Mouse (Mus musculus): ENCODE results near the gene Maff. TPM values are rescaled to one million over a fixed set of nuclear protein-coding genes. Genes with fewer than 3 reads are reported as not detected.

The Maff gene
- polyA plus RNA-seq, 1 experiment from 2014 or later, result 3.9 TPM

DNA sequence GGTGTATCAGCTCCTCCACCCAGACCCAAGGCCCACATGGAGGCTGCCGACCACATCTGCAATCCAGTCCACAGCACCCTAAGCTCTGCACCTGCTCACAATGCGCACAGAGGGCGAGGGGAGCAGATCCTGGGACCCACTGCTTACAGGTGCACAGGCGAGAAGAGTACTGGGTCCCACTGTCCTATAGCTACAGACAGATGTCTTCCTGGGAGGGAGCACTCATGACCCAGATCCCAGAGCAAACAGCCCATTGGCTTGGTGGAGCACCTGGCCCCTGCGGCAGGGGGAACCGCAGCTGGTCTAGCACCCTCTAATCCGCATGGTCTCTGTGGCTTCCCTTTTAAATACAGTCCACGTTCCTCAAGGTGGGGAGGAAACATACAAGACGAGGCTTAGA lies 35.2 kb downstream of the Maff start:
- Histone ChIP-seq H3K4me3 (ENCODE audit: low read length) (no peak overlapping the region), H3K27me3 (ENCODE audit: control insufficient read depth, insufficient read depth, low read length) (no peaks in the 10 kb centered on the region), H3K27ac (ENCODE audit: low read length) (peak overlapping the region; percentile 89), H3K36me3 (ENCODE audit: control insufficient read depth, insufficient read depth) (peaks cover 9% of the 10 kb centered on the region), H3K9ac (ENCODE audit: low read length) (peak overlapping the region; percentile 51), H3K4me1 (ENCODE audit: control insufficient read depth, insufficient read depth, low read length) (peaks cover 45% of the 10 kb centered on the region), H3K9me3 (replicated peaks; ENCODE audit: control insufficient read depth, low read length) (no peaks in the 10 kb centered on the region), H3K4me2 (ENCODE audit: low read depth, low read length) (peak overlapping the region; percentile 49)
- no peak for ATAC-seq (replicated peaks; ENCODE audit: extremely low read depth, insufficient read depth, low FRiP score)
- 76% methylated on average over 9 of the region's 9 CpGs for WGBS

DNA sequence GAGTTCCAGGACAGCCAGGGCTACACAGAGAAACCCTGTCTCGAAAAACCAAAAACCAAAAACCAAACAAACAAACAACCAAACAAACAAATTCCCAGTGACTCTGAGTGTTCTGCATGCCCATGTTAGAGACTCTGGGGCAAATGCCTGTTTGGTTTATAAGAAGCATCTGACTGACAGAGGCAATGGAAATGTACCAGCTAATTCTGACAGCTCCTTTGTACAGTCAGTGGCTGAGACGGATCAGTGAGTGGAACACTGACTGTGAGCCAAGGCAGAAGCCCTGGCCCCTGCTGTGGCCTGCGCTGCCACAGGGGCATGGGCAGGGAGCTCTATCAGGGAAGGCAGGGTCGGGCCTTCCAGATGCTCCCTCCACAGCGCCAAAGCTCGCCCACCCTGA lies 40.7 kb downstream of the Maff start:
- no peaks in the 10 kb centered on the region for H3K9me3 ChIP-seq (replicated peaks; ENCODE audit: control insufficient read depth, low read length)
- peaks cover 64% of the 10 kb centered on the region for H3K4me1 ChIP-seq (ENCODE audit: control insufficient read depth, insufficient read depth, low read length)
- no peak overlapping the region for H3K4me3 ChIP-seq (ENCODE audit: low read length)
- H3K27ac ChIP-seq (ENCODE audit: low read length), result peak overlapping the region; percentile 60
- WGBS, result 40% methylated on average over 6 of the region's 6 CpGs
- no peak overlapping the region for H3K4me2 ChIP-seq (ENCODE audit: low read depth, low read length)
- H3K27me3 ChIP-seq (ENCODE audit: control insufficient read depth, insufficient read depth, low read length), result no peaks in the 10 kb centered on the region
- H3K9ac ChIP-seq (ENCODE audit: low read length), result no peak overlapping the region
- no peak for ATAC-seq (replicated peaks; ENCODE audit: extremely low read depth, insufficient read depth, low FRiP score)
- no peaks in the 10 kb centered on the region for H3K36me3 ChIP-seq (ENCODE audit: control insufficient read depth, insufficient read depth)

GRCm38 (mm10) chr15:79387611-79388010 lies 41.2 kb downstream of the Maff start:
- H3K4me3 ChIP-seq (ENCODE audit: low read length), result no peak overlapping the region
- no peaks in the 10 kb centered on the region for H3K36me3 ChIP-seq (ENCODE audit: control insufficient read depth, insufficient read depth)
- ATAC-seq (replicated peaks; ENCODE audit: extremely low read depth, insufficient read depth, low FRiP score), result no peak
- no peak overlapping the region for H3K4me2 ChIP-seq (ENCODE audit: low read depth, low read length)
- WGBS, result 82% methylated on average over 7 of the region's 7 CpGs
- H3K27ac ChIP-seq (ENCODE audit: low read length), result peak overlapping the region; percentile 60; the same call in 1 of the 2 replicates
- H3K27me3 ChIP-seq (ENCODE audit: control insufficient read depth, insufficient read depth, low read length), result no peaks in the 10 kb centered on the region
- no peak overlapping the region for H3K9ac ChIP-seq (ENCODE audit: low read length)
- no peaks in the 10 kb centered on the region for H3K9me3 ChIP-seq (replicated peaks; ENCODE audit: control insufficient read depth, low read length)
- peaks cover 64% of the 10 kb centered on the region for H3K4me1 ChIP-seq (ENCODE audit: control insufficient read depth, insufficient read depth, low read length)

- 59% methylated on average over 6 of the region's 6 CpGs for WGBS
- no peaks in the 10 kb centered on the region for H3K9me3 ChIP-seq (replicated peaks; ENCODE audit: control insufficient read depth, low read length)
- H3K27ac ChIP-seq (ENCODE audit: low read length), result no peak overlapping the region
- peaks cover 64% of the 10 kb centered on the region for H3K4me1 ChIP-seq (ENCODE audit: control insufficient read depth, insufficient read depth, low read length)
- H3K4me2 ChIP-seq (ENCODE audit: low read depth, low read length), result no peak overlapping the region
- no peak overlapping the region for H3K9ac ChIP-seq (ENCODE audit: low read length)
- no peaks in the 10 kb centered on the region for H3K27me3 ChIP-seq (ENCODE audit: control insufficient read depth, insufficient read depth, low read length)
- no peak for ATAC-seq (replicated peaks; ENCODE audit: extremely low read depth, insufficient read depth, low FRiP score)
- no peaks in the 10 kb centered on the region for H3K36me3 ChIP-seq (ENCODE audit: control insufficient read depth, insufficient read depth)
- no peak overlapping the region for H3K4me3 ChIP-seq (ENCODE audit: low read length)
These were observed 41.8 kb downstream of the Maff start for GRCm38 (mm10) chr15:79388171-79388570.

DNA sequence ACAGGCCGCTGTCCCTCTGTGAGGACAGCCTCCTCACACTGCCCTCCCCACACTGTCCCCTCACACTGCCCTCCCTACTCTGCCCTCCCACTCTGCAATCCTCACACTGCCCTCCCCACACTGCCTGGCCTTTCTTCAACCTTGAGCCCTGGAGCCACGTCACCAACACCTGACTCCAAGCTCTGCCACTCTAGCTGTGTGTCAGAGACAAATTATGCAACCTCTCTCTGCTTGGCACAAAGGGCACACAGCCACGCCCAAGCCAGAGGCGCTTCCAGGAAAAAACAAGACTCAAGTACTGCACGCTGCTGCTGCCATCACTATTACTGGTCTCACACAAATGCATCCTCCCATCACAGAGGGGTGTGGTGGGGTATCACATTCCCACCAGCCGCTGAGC lies 44.0 kb downstream of the Maff start:
- WGBS, result 66% methylated on average over 6 of the region's 6 CpGs
- Histone ChIP-seq H3K9ac (ENCODE audit: low read length) (0 out of 2 replicates have a peak overlapping the region, but pooled peaks have one; percentile 20), H3K4me2 (ENCODE audit: low read depth, low read length) (no peak overlapping the region), H3K9me3 (replicated peaks; ENCODE audit: control insufficient read depth, low read length) (no peaks in the 10 kb centered on the region), H3K27me3 (ENCODE audit: control insufficient read depth, insufficient read depth, low read length) (no peaks in the 10 kb centered on the region), H3K4me3 (ENCODE audit: low read length) (no peak overlapping the region), H3K27ac (ENCODE audit: low read length) (peak overlapping the region; percentile 95), H3K36me3 (ENCODE audit: control insufficient read depth, insufficient read depth) (no peaks in the 10 kb centered on the region), H3K4me1 (ENCODE audit: control insufficient read depth, insufficient read depth, low read length) (peaks cover 86% of the 10 kb centered on the region)
- no peak for ATAC-seq (replicated peaks; ENCODE audit: extremely low read depth, insufficient read depth, low FRiP score)

GRCm38 (mm10) chr15:79391447-79392093 lies 45.1 kb downstream of the Maff start:
- H3K27me3 ChIP-seq (ENCODE audit: control insufficient read depth, insufficient read depth, low read length), result no peaks in the 10 kb centered on the region
- peak overlapping the region; percentile 35; the same call in 1 of the 2 replicates for H3K4me2 ChIP-seq (ENCODE audit: low read depth, low read length)
- no peak overlapping the region for H3K4me3 ChIP-seq (ENCODE audit: low read length)
- no peaks in the 10 kb centered on the region for H3K9me3 ChIP-seq (replicated peaks; ENCODE audit: control insufficient read depth, low read length)
- peak overlapping the region; percentile 95 for H3K27ac ChIP-seq (ENCODE audit: low read length)
- no peaks in the 10 kb centered on the region for H3K36me3 ChIP-seq (ENCODE audit: control insufficient read depth, insufficient read depth)
- H3K9ac ChIP-seq (ENCODE audit: low read length), result peak overlapping the region; percentile 39
- peak; percentile 90 for ATAC-seq (replicated peaks; ENCODE audit: extremely low read depth, insufficient read depth, low FRiP score)
- WGBS, result 10% methylated on average over 7 of the region's 7 CpGs
- H3K4me1 ChIP-seq (ENCODE audit: control insufficient read depth, insufficient read depth, low read length), result peaks cover 91% of the 10 kb centered on the region

DNA sequence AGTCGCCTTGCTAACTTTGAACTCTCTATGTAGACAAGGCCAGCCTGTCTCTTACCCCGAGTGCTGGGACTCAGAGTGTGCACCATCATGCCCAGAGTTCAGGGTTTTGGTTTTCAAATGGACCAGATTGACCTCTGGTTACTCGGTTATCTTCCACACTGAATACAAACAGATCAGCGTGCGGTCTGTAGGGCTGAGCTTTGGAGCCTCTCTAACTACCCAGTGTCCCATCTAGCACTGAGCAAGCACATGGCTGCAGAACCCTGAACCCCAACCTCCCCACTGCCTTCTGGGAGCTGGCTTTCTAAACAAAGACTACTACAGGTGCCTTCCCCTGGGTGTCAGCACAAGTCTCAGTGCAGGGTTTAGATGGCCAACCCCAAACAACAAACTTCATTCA lies 46.1 kb downstream of the Maff start:
- Histone ChIP-seq H3K27ac (ENCODE audit: low read length) (peak overlapping the region; percentile 95), H3K27me3 (ENCODE audit: control insufficient read depth, insufficient read depth, low read length) (no peaks in the 10 kb centered on the region), H3K4me3 (ENCODE audit: low read length) (no peak overlapping the region), H3K4me1 (ENCODE audit: control insufficient read depth, insufficient read depth, low read length) (peaks cover 84% of the 10 kb centered on the region), H3K9me3 (replicated peaks; ENCODE audit: control insufficient read depth, low read length) (no peaks in the 10 kb centered on the region), H3K9ac (ENCODE audit: low read length) (peak overlapping the region; percentile 35; the same call in 1 of the 2 replicates), H3K4me2 (ENCODE audit: low read depth, low read length) (no peak overlapping the region), H3K36me3 (ENCODE audit: control insufficient read depth, insufficient read depth) (peaks cover 4% of the 10 kb centered on the region)
- 69% methylated on average over 5 of the region's 5 CpGs for WGBS
- no peak for ATAC-seq (replicated peaks; ENCODE audit: extremely low read depth, insufficient read depth, low FRiP score)

DNA sequence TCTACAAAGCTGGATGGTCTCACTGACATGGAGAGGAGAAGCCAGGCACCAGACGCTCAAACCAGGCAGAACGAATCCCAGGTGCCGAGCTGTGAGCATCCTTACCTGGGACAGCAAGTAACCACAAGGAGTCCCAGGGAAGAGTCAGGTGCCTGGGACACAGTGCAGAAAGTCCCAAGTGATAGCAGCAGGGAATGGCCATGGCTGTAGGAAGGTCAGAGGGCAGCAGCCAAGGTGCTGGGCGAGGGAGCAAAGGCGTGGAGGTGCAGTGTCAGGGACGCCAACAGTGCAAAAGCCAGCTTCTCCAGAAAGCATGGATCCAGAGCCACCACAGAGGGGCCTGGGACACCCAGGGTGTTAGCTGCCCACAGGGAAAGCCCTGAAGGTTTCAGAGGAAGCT lies 46.7 kb downstream of the Maff start:
- Histone ChIP-seq H3K9ac (ENCODE audit: low read length) (peak overlapping the region; percentile 17; the same call in 1 of the 2 replicates), H3K27ac (ENCODE audit: low read length) (peak overlapping the region; percentile 95), H3K4me1 (ENCODE audit: control insufficient read depth, insufficient read depth, low read length) (peaks cover 79% of the 10 kb centered on the region), H3K9me3 (replicated peaks; ENCODE audit: control insufficient read depth, low read length) (no peaks in the 10 kb centered on the region), H3K36me3 (ENCODE audit: control insufficient read depth, insufficient read depth) (peaks cover 4% of the 10 kb centered on the region), H3K4me2 (ENCODE audit: low read depth, low read length) (no peak overlapping the region), H3K4me3 (ENCODE audit: low read length) (no peak overlapping the region), H3K27me3 (ENCODE audit: control insufficient read depth, insufficient read depth, low read length) (no peaks in the 10 kb centered on the region)
- 83% methylated on average over 6 of the region's 6 CpGs for WGBS
- no peak for ATAC-seq (replicated peaks; ENCODE audit: extremely low read depth, insufficient read depth, low FRiP score)

DNA sequence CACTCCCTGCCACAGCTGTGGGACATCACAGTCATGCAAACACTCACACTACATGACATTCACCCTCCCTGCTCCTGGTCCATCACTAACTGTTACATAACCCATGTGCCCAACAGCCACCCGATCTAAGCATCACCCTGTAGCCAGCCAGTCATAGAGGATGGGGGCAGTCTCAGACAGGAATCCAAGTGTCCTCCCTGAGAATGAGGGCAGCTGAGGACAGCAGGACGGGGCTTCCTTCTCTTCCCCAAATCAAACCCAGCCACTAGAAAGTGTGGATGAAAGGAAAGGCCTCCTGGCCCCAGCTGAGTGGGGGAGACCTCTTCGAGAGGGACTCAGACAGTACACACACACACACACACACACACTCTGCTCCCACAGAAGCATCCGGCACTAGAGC lies 48.4 kb downstream of the Maff start:
- Histone ChIP-seq H3K36me3 (ENCODE audit: control insufficient read depth, insufficient read depth) (peaks cover 4% of the 10 kb centered on the region), H3K4me2 (ENCODE audit: low read depth, low read length) (no peak overlapping the region; the same call in 1 of the 2 replicates), H3K27me3 (ENCODE audit: control insufficient read depth, insufficient read depth, low read length) (no peaks in the 10 kb centered on the region), H3K4me1 (ENCODE audit: control insufficient read depth, insufficient read depth, low read length) (peaks cover 79% of the 10 kb centered on the region), H3K27ac (ENCODE audit: low read length) (no peak overlapping the region), H3K4me3 (ENCODE audit: low read length) (no peak overlapping the region), H3K9me3 (replicated peaks; ENCODE audit: control insufficient read depth, low read length) (no peaks in the 10 kb centered on the region), H3K9ac (ENCODE audit: low read length) (no peak overlapping the region)
- WGBS, result 53% methylated on average over 4 of the region's 4 CpGs
- no peak for ATAC-seq (replicated peaks; ENCODE audit: extremely low read depth, insufficient read depth, low FRiP score)

Measured in heart, embryonic 16.5 days (tissue).